Mouse (Mus musculus): ENCODE results near the gene Hist1h3g.
A peak's percentile ranks its signal among the peaks of the same experiment; 100 is the strongest.

Gene Hist1h3g

GRCm38 (mm10) chr13:23515826-23516620 is 19.2 kb upstream of the Hist1h3g start:
- DNase-seq (ENCODE audit: low spot score): no peak

GRCm38 (mm10) chr13:23516822-23517602 is 18.2 kb upstream of the Hist1h3g start:
- DNase-seq (ENCODE audit: low spot score): no peak

DNA sequence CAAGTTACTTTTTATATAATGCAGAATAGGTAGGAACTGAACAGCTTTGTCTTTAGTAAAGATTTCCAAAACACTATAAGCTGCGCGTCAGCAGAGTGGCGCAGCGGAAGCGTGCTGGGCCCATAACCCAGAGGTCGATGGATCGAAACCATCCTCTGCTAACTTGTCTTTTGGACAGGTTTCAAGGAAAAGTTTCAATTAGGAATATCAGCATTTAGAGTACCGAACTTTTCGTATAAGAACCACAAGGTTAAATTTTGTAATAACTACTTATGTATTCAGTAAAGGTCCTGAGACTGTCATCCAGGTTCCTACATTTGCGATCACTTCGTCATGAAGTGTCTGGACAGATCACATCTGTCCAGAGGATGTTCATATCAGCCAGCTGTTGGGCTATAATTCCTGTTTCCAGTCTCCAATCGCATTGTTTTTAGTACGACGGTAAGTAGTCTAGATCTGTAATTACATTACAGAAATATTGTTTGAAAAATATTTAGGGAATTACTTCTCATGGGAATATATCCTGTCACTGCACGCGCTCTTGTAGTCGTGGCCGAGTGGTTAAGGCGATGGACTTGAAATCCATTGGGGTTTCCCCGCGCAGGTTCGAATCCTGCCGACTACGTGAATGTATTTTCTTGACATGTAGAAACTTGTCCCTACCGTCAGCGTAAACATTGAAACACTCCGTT is 17.5 kb upstream of the Hist1h3g start:
- DNase-seq (ENCODE audit: low spot score): peak; percentile 88

DNA sequence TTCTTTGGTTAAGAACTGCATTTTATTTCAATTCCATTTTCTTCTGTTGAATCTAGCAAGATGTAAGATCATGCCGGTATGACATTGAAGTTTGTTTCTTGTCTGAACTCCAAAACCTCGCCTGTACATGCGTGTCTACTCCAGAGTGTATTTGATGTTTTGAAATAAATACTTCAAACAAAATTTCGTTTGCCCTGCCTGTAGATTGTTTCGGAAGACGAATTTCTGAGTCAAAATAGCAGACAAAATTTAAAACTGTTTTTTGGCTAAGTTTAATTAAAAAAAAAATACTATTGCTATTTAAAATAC is 17.0 kb upstream of the Hist1h3g start:
- no peak for DNase-seq (ENCODE audit: low spot score)

DNA sequence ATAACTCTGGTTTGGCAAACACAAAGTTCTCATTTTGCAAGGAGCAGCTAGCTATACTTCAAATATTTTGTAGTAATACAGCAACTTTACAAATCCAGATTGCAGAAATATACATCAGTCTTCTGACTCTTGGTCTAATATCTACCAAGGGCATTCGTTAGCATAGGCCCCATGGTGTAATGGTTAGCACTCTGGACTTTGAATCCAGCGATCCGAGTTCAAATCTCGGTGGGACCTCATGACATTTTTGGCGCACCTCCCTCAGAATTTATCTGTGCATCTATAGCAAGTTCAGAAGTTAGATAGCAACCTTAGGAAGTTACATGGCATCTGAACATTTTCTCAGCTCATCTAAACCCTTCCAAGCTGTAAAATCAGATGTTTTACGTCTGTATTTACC is 16.3 kb upstream of the Hist1h3g start:
- peak; percentile 71 for DNase-seq (ENCODE audit: low spot score)

- peak; percentile 67 for DNase-seq (ENCODE audit: low spot score)
Observed at GRCm38 (mm10) chr13:23519416-23519815, 15.8 kb upstream of the Hist1h3g start.

- no peak for DNase-seq (ENCODE audit: low spot score)
Observed at GRCm38 (mm10) chr13:23521703-23522102, 13.5 kb upstream of the Hist1h3g start.

DNA sequence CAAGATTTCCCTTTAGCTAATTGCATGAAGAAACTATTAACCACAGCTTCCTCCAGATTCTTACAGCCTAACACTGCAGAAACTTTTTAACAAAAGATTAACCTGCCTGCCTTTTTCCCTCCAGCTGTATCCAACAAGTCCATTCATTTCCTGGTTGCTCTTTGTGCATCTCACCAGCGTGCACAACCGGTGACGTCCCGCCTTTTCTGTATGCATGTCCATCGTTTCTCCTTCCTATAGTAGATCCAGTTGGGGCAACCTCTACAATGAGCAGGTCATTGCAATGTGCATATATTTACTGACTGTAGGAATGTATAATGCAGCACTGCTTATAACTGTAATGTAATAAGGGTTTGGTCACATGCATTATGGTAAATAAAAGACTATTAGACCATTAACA is 11.2 kb upstream of the Hist1h3g start:
- DNase-seq (ENCODE audit: low spot score): no peak

DNA sequence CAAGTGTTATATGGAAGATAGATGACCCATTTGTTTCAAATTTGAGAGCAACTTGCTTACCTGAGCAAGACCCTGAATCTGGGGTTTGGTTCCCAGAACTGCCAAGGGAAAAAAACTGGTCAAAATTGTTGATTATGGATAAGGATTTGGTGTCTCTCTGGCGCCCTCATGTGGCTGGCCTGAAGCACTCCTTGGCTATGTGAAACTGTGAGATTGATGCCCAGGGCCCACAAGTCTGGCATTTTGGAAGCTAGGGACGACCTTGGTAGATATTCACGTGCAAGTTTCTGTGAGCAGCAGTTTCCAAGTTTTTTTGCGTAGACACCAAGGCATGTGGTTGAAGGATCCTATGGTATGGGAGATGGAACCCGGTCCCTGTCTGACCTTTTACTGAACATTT is 10.6 kb upstream of the Hist1h3g start:
- DNase-seq (ENCODE audit: low spot score): no peak

- no peak for DNase-seq (ENCODE audit: low spot score)
Observed at GRCm38 (mm10) chr13:23525901-23526300, 9.3 kb upstream of the Hist1h3g start.

GRCm38 (mm10) chr13:23526312-23526711 is 8.9 kb upstream of the Hist1h3g start:
- DNase-seq (ENCODE audit: low spot score): peak; percentile 91

GRCm38 (mm10) chr13:23529005-23529404 is 6.2 kb upstream of the Hist1h3g start:
- DNase-seq (ENCODE audit: low spot score): no peak

- DNase-seq (ENCODE audit: low spot score): no peak
Observed at GRCm38 (mm10) chr13:23529480-23530165, 5.6 kb upstream of the Hist1h3g start.

DNA sequence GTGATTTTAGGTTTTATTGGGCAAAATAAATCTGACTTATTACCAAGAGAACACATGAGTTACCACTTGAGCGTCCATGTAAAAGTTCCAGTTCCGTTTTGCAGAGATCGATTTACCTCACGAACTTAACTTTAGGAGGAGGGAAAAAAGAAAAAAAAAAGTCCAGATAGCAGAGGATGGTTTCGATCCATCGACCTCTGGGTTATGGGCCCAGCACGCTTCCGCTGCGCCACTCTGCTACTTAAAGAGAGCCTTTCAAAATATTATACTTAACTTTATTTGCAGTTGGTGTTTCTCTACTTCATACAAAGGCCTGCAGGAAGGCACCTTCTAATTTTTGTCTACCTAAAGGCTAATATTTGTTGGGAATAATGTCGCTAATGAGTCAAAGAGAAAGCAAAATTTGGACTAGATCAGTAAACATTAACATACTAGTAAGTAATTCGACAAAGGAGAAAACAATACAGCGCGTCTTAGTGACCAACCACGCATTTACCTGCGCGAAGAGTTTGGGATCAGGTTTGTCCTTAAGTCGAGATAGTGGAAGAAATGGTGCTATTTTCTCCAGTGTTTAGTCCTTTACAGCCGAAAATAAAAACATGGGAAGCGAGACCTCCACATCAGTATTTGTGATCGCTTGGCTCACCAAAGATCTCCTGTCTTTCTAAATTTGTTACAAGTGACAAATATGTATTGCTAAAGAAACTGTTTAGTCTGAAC is 4.9 kb upstream of the Hist1h3g start:
- peak; percentile 81 for DNase-seq (ENCODE audit: low spot score)

GRCm38 (mm10) chr13:23530901-23531875 is 4.0 kb upstream of the Hist1h3g start, which contains the start of gene Hist1h4h:
TSS of gene Hist1h4h (plus strand) at chr13:23531050.
- peak; percentile 98 for DNase-seq (ENCODE audit: low spot score)

DNA sequence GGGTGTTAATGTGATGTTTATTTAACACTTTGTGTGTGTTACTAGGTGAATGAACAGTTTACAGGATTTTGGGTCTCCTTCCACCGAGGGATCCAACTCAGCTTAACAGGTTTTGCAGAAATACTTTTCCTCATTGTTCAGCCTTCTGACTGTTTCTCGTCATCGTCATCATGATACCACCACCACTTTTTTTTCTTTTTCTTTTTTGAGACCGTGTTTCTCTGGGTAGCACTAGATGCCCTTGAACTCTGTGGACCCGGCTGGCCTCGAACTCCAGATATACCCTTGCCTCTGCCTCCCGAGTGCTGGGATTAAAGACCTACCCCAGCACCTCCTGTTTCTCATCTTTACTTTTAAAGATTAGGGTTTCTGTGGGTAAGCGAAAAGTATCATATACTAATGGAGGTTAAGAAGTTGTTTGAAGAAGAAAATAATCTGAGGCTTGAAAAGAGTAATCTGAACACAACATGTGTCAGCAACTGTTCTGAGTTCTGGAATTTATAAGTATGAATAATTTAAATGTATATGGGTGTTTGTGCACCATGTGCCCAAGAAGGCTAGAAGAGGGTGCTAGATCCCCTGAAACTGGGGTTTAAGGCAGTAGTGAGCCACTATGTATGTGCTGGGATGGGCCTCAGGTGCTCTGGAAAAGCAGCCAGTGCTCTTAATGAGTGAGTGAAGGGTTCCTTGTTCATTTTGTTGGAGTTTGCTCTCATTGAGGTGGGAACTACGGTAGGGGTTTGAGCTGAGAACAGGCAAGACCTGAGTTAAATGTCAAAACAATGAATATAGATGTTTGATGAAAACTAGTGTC is 2.8 kb upstream of the Hist1h3g start:
- no peak for DNase-seq (ENCODE audit: low spot score)

DNA sequence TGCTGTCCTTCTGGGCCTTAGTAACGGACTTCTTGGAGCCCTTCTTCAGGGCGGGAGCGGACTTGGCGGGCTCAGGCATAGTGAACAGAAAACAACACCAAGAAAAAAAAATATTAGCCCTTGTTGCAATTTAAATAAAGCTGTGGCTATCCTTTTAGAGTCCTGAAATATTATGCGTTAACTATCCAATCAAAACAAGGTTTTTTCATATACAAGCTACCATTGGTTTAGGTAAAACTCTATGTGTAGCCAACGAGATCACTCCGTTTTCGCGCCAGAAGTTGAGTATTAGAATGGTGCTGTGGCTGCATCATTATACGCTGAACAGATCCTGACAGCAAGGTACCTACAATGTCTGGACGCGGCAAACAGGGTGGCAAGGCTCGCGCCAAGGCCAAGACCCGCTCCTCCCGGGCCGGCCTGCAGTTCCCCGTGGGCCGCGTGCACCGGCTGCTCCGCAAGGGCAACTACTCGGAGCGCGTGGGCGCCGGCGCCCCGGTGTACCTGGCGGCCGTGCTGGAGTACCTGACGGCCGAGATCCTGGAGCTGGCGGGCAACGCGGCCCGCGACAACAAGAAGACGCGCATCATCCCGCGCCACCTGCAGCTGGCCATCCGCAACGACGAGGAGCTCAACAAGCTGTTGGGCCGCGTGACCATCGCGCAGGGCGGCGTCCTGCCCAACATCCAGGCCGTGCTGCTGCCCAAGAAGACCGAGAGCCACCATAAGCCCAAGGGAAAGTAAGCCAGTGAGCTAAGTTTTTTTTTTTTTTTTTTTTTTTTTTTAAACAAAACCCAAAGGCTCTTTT is 1.5 kb upstream of the Hist1h3g start, which contains the start of gene Hist1h2af:
Hist1h2af (plus strand) TSS at position 347 of the 808 bp plus-strand sequence.
- peak; percentile 77 for DNase-seq (ENCODE audit: low spot score)

- no peak for DNase-seq (ENCODE audit: low spot score)
Observed at GRCm38 (mm10) chr13:23534368-23535131, 672 bp upstream of the Hist1h3g start.
